Mouse (Mus musculus): Measurements from ENCODE around the gene Tm4sf20. TPM values are rescaled to one million over a fixed set of nuclear protein-coding genes. Genes with fewer than 3 reads are reported as not detected.

Tm4sf20 gene
- not detected for total RNA-seq (2021)
- long read RNA-seq, experiment 1: 0 reads
- long read RNA-seq, experiment 2: 0 reads

GRCm38 (mm10) chr1:82768269-82768668 lies at the start of gene Tm4sf20:
Gene Tm4sf20, minus strand, starts transcription at chr1:82768461.
- no peak for DNase-seq

- no peak for DNase-seq
These were observed 47.9 kb upstream of the Tm4sf20 start for GRCm38 (mm10) chr1:82815941-82816716.

DNA sequence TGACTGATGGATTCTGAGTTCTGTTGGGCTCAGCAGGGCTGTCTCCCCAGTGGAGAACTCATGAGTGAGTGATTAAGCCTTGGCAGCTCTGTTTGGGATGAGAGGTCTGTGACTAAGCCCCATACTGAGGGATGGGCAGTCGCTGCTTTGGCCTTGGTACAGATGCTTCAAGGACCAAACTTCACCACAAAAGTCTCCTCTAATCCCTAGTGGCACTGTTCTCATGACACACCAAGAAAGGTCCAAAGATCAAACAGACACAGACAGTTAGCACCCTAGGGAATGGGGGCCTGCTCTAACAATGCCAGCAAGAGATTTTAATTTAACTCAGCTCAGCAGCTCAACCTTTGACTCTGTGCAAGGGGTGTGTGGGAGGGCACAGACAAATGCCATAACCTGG lies 43.5 kb upstream of the Tm4sf20 start:
- no peak for DNase-seq

- DNase-seq: no peak
These were observed 40.3 kb upstream of the Tm4sf20 start for GRCm38 (mm10) chr1:82808564-82808963.

DNA sequence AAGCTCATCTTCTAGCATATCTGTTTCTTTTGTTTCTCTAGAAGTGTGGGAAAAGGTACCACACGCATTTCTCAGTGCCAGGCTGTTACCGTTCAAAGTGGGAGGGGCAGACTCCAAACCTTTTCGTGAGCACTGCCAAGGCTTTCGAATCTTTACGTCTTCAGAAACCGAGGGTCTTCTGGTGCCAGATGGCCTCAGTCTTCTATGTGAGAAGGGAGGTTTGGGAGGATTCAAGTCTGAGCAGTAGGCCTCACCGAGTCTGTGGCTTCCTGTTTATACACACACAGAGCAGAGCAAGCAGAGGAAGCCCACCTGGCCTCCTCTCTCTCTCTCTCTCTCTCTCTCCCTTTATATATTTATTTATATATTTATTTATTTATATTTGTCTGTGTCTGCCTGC lies 38.9 kb upstream of the Tm4sf20 start:
- DNase-seq: no peak

DNA sequence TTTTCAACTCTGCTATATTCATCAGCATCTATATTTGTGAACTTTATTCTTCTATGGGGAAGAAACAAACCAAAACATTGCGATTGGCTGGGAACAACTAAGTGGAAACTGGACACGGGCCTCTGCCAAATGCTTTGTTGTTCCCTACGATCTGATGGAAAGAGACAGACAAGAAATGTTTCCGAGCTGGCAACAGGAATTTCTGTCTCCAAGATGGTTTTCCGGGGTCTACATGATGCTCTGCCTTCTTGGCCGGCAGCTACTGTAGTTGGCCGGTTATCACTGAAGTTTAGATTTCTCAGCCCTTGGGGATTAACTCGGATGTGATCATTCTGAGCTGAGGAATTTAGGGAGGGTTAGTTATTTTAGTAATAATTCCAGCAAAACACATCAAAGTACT lies 38.1 kb upstream of the Tm4sf20 start:
- no peak for DNase-seq

DNA sequence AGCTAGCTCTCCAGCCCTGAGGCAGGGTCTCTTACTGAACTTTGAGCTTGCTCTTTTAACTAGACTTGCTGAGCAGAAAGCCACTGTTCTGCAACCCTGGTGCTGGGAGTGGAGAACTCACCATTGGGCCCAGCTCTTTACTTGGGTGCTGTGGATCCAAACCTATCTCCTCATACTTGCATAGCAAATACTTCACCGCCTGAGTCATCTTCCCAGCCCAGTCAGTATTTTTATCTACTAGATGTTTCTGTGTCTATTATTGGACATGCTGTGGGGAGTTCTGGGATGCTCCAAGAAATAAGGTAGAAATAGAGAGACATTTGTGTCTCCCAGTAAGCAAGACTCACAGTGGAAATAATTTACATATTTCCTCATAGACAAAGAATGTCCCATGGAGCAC lies 35.8 kb upstream of the Tm4sf20 start:
- no peak for DNase-seq

- no peak for DNase-seq
These were observed 35.3 kb upstream of the Tm4sf20 start for GRCm38 (mm10) chr1:82803608-82804007.

- no peak for DNase-seq
These were observed 33.0 kb upstream of the Tm4sf20 start for GRCm38 (mm10) chr1:82801105-82801783.

GRCm38 (mm10) chr1:82798922-82799321 lies 30.7 kb upstream of the Tm4sf20 start:
- DNase-seq: no peak

GRCm38 (mm10) chr1:82798304-82798703 lies 30.0 kb upstream of the Tm4sf20 start:
- DNase-seq: no peak

DNA sequence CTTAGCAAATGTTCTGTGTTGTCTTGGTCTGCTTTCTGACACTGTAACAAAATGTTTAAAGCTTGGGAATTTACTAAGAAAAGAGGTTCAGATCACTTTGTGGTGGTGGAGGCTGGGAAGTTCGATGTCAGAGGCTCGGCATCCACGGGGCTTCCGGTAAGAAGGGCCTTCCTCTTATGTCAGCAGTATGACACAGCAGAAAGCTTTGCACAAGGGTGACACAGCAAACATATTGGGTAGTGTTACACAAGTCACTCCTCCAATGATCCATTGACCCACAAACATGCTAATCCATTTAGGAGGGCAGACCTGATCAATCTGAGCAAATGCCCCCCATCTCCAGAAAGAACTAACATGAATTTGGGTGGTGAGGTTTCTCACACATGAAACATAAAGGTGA lies 28.8 kb upstream of the Tm4sf20 start:
- no peak for DNase-seq

GRCm38 (mm10) chr1:82795702-82796443 lies 27.6 kb upstream of the Tm4sf20 start:
- no peak for DNase-seq

DNA sequence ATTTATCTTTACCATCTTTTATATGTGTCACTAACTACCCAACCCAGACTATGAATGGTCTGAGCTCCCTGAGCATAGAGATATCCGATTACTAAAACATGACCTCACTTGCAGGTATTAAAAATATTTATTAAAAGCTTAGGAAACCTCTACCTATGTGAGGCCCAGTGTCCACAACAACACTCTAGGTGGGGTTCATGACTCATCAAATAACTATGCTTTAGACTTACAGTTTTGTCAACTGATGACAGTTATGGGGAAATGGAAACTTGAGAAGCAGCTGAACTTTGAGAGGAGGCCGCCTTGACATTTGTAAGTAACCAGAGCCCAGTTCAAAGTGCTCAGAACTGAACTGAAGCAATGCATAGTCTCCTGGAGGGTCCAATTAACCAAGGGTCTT lies 26.9 kb upstream of the Tm4sf20 start:
- no peak for DNase-seq

- DNase-seq: no peak
These were observed 25.7 kb upstream of the Tm4sf20 start for GRCm38 (mm10) chr1:82793986-82794385.

GRCm38 (mm10) chr1:82793110-82793509 lies 24.8 kb upstream of the Tm4sf20 start:
- no peak for DNase-seq

GRCm38 (mm10) chr1:82792238-82792637 lies 24.0 kb upstream of the Tm4sf20 start:
- DNase-seq: no peak

DNA sequence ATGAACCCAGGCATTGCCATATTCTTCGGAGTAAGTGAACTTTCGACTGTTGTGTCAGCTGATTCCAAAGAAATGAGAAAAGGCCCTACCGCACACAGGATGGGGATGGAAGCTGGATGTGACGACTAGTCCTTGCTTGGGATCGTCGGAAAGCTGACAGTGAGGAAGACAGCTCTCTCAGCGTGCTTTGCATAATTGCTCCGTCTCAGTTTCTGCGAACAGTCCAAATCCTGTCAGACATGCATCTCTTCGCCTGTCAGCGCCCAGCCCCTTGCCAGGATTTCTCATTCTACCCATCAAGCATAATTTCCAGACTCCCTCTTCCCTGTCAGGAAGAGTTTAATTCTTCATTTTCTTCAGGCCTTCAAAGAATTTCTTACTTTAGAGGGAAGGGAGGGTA lies 22.8 kb upstream of the Tm4sf20 start:
- DNase-seq: no peak

DNA sequence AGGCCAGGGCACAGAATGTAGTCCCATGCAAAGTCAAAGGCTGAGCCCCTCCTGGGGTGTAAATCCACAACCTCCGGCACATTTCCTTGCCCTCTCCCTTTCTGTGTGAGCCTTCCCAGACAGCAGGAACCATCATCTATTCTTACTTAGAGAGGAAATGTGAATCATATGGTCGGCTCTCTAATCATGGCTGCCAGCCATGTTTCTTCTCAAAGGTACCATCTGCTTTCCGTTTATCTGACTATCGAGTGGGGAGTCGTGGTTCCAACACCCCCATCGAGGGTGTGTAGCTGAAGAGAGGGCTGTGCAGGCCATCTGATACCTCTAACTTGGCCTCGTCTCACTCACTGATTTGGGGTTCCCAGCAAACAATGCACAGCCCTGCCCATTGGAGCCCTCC lies 19.8 kb upstream of the Tm4sf20 start:
- no peak for DNase-seq

DNA sequence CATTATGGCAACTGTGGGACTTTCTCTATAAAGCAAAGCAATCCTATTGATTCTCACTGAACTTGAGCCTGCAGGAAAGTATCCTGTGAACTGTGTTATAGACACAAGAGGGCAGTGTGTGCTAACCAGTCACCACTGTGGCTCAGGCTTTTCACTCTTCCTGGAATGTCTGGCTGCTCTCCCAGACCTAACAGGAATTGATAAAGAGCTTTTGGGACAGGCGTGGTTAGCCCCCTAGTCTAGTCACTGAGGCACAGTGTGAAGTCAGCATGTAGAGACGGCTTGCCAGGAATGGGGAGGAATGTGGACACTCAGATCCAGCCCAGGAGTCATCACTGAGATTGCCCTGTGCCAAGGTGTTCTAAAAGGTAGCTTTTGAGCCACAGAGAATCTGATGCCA lies 19.2 kb upstream of the Tm4sf20 start:
- DNase-seq: peak; percentile 25

DNA sequence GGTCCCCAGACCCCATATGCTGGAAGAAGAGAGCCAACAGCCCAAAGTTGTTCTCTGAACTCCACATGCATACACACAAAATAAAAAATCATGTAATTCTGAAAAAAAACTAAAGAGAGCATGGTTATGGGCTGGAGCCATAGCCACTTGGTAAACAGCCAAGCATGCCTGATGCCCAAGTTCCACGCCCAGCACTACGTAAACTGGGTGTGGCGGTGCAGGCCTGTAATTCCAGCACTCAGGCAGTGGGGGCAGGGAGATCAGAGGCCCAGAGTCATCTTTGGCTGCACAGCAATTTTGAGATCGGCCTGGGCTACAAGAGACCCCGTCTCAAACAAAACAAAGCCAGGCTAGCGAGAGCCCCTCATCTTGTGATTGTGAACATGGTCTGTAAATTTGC lies 17.3 kb upstream of the Tm4sf20 start:
- DNase-seq: no peak

DNA sequence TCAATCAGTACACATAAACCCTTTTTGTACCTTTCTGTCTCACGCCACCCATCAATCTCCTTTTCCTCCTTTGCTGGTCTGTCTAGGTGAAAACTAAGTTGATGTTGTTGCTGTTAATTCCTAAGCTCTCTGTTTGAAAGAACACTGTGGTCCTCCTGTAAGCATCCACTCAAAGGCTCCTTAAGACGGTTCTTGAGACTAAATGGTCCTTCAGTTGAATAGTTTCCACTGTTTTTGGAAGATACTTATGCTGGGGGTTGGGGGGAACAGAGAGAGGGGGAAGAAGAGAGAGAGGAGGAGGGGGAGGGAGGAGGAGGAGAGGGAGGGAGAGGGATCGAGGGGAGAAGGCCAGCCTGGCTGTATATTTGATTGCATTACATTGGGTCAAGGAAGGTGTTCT lies 15.3 kb upstream of the Tm4sf20 start:
- DNase-seq: no peak

- DNase-seq: no peak
These were observed 11.2 kb upstream of the Tm4sf20 start for GRCm38 (mm10) chr1:82779388-82779966.
